Comparison of ENCODE assay signal across 19 mouse cellular contexts in genomic region chr1:194642302-194642787, GRCm38 (mm10). TPM values are rescaled to one million over a fixed set of nuclear protein-coding genes. Genes with fewer than 3 reads are reported as not detected.
DNase-seq lines count a peak whose midpoint lies in the region; ATAC-seq and TF ChIP-seq lines count a peak whose summit lies in the region.
"Had no signal": no experiment of that assay in that cellular context is flagged by ENCODE, and none has a peak within 500 bp of the region (broad histone marks: within the 10 kb centered on the region; RNA-seq: fewer than 3 reads in every experiment).

No protein-coding gene starts in this region.

- H3K27ac ChIP-seq in heart, embryonic 15.5 days = peak overlapping the region; percentile 85
- H3K27ac ChIP-seq in liver, adult 2 months (replicated peaks; ENCODE audit: insufficient read depth, low read depth, low read length) = peak overlapping the region; percentile 65
- no peak overlapping the region for H3K27ac ChIP-seq in liver, embryonic 11.5 days (ENCODE audit: low read depth, low read length)
- H3K27ac ChIP-seq in cortical plate, adult 2 months (ENCODE audit: insufficient read depth, low read length) = peak overlapping the region; percentile 74
- H3K27ac ChIP-seq in heart, embryonic 16.5 days (ENCODE audit: low read length) = peak overlapping the region; percentile 77
- H3K27ac ChIP-seq: midbrain, embryonic 15.5 days; neural tube, embryonic 12.5 days had no signal

- no peak for TF ChIP-seq CTCF in liver, adult 2 months (IDR thresholded peaks at IDR 0.05; ENCODE audit: low read depth, low read length)
- TF ChIP-seq CTCF in cortical plate, adult 2 months (IDR thresholded peaks at IDR 0.05; ENCODE audit: extremely low read depth, insufficient read depth, low read length) = no peak

- H3K9me3 ChIP-seq in heart, embryonic 15.5 days (replicated peaks) = no peaks in the 10 kb centered on the region
- no peaks in the 10 kb centered on the region for H3K9me3 ChIP-seq in liver, embryonic 11.5 days (ENCODE audit: control insufficient read depth, low read length)
- no peaks in the 10 kb centered on the region for H3K9me3 ChIP-seq in heart, embryonic 16.5 days (replicated peaks; ENCODE audit: control insufficient read depth, low read length)
- H3K9me3 ChIP-seq: embryonic facial prominence, embryonic 13.5 days; intestine, embryonic 15.5 days; midbrain, embryonic 15.5 days; neural tube, embryonic 12.5 days had no signal

- peaks cover 32% of the 10 kb centered on the region for H3K4me1 ChIP-seq in heart, embryonic 15.5 days (replicated peaks)
- H3K4me1 ChIP-seq in liver, adult 2 months (ENCODE audit: control insufficient read depth, insufficient read depth, low read length) = peaks cover 10% of the 10 kb centered on the region
- no peaks in the 10 kb centered on the region for H3K4me1 ChIP-seq in liver, embryonic 11.5 days (replicated peaks; ENCODE audit: control insufficient read depth, insufficient read depth, low read length)
- H3K4me1 ChIP-seq in cortical plate, adult 2 months (ENCODE audit: control insufficient read depth, insufficient read depth, low read length) = peaks cover 21% of the 10 kb centered on the region
- peaks cover 30% of the 10 kb centered on the region for H3K4me1 ChIP-seq in heart, embryonic 16.5 days (ENCODE audit: control insufficient read depth, insufficient read depth, low read length)

- ATAC-seq in heart, embryonic 15.5 days (replicated peaks; ENCODE audit: insufficient number of reproducible peaks, insufficient read depth, low FRiP score, low read depth) = no peak; the same call in 1 of the 2 replicates
- ATAC-seq in liver, embryonic 11.5 days (replicated peaks; ENCODE audit: low FRiP score) = no peak
- peak; percentile 52 for ATAC-seq in heart, embryonic 16.5 days (replicated peaks; ENCODE audit: extremely low read depth, insufficient read depth, low FRiP score)
- ATAC-seq in megakaryocyte progenitor cell, adult 5-6 weeks (replicated peaks; ENCODE audit: poor library complexity) = no peak
- ATAC-seq: forebrain, embryonic 16.5 days; intestine, embryonic 15.5 days; liver, postnatal 0 days; midbrain, embryonic 15.5 days; Patski had no signal

- TF ChIP-seq POLR2A in liver, adult 2 months (IDR thresholded peaks at IDR 0.05; ENCODE audit: extremely low read depth, insufficient read depth, low read length) = no peak
- TF ChIP-seq POLR2A in cortical plate, adult 2 months (IDR thresholded peaks at IDR 0.05; ENCODE audit: extremely low read depth, insufficient read depth, low read length) = no peak

- H3K4me3 ChIP-seq in heart, embryonic 15.5 days = no peak overlapping the region
- H3K4me3 ChIP-seq in liver, adult 2 months (ENCODE audit: insufficient read depth, low read depth, low read length) = no peak overlapping the region
- no peak overlapping the region for H3K4me3 ChIP-seq in liver, embryonic 11.5 days (ENCODE audit: low read depth, low read length)
- no peak overlapping the region for H3K4me3 ChIP-seq in cortical plate, adult 2 months (ENCODE audit: insufficient read depth, low read length)
- H3K4me3 ChIP-seq in heart, embryonic 16.5 days (ENCODE audit: low read length) = no peak overlapping the region
- H3K4me3 ChIP-seq: embryonic facial prominence, embryonic 13.5 days; intestine, embryonic 15.5 days; midbrain, embryonic 15.5 days; neural tube, embryonic 12.5 days had no signal

- no peaks in the 10 kb centered on the region for H3K27me3 ChIP-seq in heart, embryonic 15.5 days
- H3K27me3 ChIP-seq in liver, adult 2 months (ENCODE audit: control insufficient read depth, insufficient read depth, low read length) = no peaks in the 10 kb centered on the region
- no peaks in the 10 kb centered on the region for H3K27me3 ChIP-seq in liver, embryonic 11.5 days (replicated peaks; ENCODE audit: control insufficient read depth, insufficient read depth, low read length)
- H3K27me3 ChIP-seq in heart, embryonic 16.5 days (ENCODE audit: control insufficient read depth, insufficient read depth, low read length) = no peaks in the 10 kb centered on the region
- H3K27me3 ChIP-seq: CH12.LX; embryonic facial prominence, embryonic 13.5 days; intestine, embryonic 15.5 days; midbrain, embryonic 15.5 days; neural tube, embryonic 12.5 days; Patski had no signal

- no peak for DNase-seq in heart, adult 18-20 months
- DNase-seq in liver, adult 2 months (ENCODE audit: extremely low read depth, low read depth, low spot score) = no peak
- DNase-seq in liver, embryonic 11.5 days (ENCODE audit: low spot score) = no peak
- no peak for DNase-seq in cerebellum, adult 11 months
- DNase-seq: cerebellum, postnatal 10 days; gastrocnemius, postnatal 14 days; liver, postnatal 0 days; thymus, adult 18-20 months had no signal

- peaks cover 17% of the 10 kb centered on the region for H3K36me3 ChIP-seq in heart, embryonic 15.5 days
- peaks cover 2% of the 10 kb centered on the region; the same call in 1 of the 2 replicates for H3K36me3 ChIP-seq in liver, adult 2 months (ENCODE audit: control insufficient read depth, insufficient read depth, low read length)
- no peaks in the 10 kb centered on the region for H3K36me3 ChIP-seq in liver, embryonic 11.5 days (ENCODE audit: control insufficient read depth, insufficient read depth, low read length)
- peaks cover 11% of the 10 kb centered on the region for H3K36me3 ChIP-seq in heart, embryonic 16.5 days (ENCODE audit: control insufficient read depth, insufficient read depth)
- H3K36me3 ChIP-seq: midbrain, embryonic 15.5 days had no signal

- H3K9ac ChIP-seq in heart, embryonic 15.5 days = no peak overlapping the region
- H3K9ac ChIP-seq in liver, adult 2 months (ENCODE audit: low read depth, low read length) = no peak overlapping the region
- H3K9ac ChIP-seq in liver, embryonic 11.5 days (ENCODE audit: low read depth, low read length) = no peak overlapping the region
- H3K9ac ChIP-seq in heart, embryonic 16.5 days (ENCODE audit: low read length) = peak overlapping the region; percentile 35
- H3K9ac ChIP-seq: embryonic facial prominence, embryonic 13.5 days; intestine, embryonic 15.5 days; liver, postnatal 0 days; midbrain, embryonic 15.5 days; neural tube, embryonic 12.5 days had no signal

- H3K79me2 ChIP-seq in liver, adult 2 months (ENCODE audit: control insufficient read depth, insufficient read depth, low read length) = peaks cover 22% of the 10 kb centered on the region; the same call in 1 of the 2 replicates

- 30% methylated on average over 1 of the region's 1 CpGs for WGBS in heart, embryonic 15.5 days
- WGBS in liver, adult 2 months = 43% methylated on average over 1 of the region's 1 CpGs
- WGBS in liver, embryonic 11.5 days = 61% methylated on average over 1 of the region's 1 CpGs
- 8% methylated on average over 1 of the region's 1 CpGs for WGBS in heart, embryonic 16.5 days

- H3K4me2 ChIP-seq in heart, embryonic 15.5 days = peak overlapping the region; percentile 36
- no peak overlapping the region for H3K4me2 ChIP-seq in liver, embryonic 11.5 days
- peak overlapping the region; percentile 27 for H3K4me2 ChIP-seq in heart, embryonic 16.5 days (ENCODE audit: low read depth, low read length)
- H3K4me2 ChIP-seq: embryonic facial prominence, embryonic 13.5 days; intestine, embryonic 15.5 days; midbrain, embryonic 15.5 days; neural tube, embryonic 12.5 days had no signal

RNA-seq across cellular contexts. Expression of gene Plxna2, which starts 24.3 kb away (rescaled TPM):
- polyA plus RNA-seq in heart, embryonic 15.5 days (2015; fragmentation: Nextera tagmentation; extraction: Ambion mirVana) = 4.6 and 6.2 TPM in 2 replicates
- total RNA-seq in heart, adult 18-20 months (2021) = 10 to 100 TPM; 28.2 to 29.1 TPM
- 6.7 and 12.1 TPM in 2 replicates for total RNA-seq in liver, adult 2 months (2014; rRNA removed)
- polyA plus RNA-seq in liver, adult 2 months (2012; rRNA removed) = 6.6 and 8.6 TPM in 2 replicates
- 4.8 and 4.9 TPM in 2 replicates for polyA plus RNA-seq in liver, embryonic 11.5 days (2014; fragmentation: Nextera tagmentation; extraction: Ambion mirVana)
- polyA plus RNA-seq in cortical plate, adult 2 months (2012; rRNA removed) = 34.7 and 36.7 TPM in 2 replicates
- polyA plus RNA-seq in heart, embryonic 16.5 days (2015; fragmentation: Nextera tagmentation; extraction: Ambion mirVana) = 5.2 and 6.3 TPM in 2 replicates
- 0.39 and 0.72 TPM in 2 replicates for total RNA-seq in megakaryocyte progenitor cell, adult 5-6 weeks (2015)
- total RNA-seq in megakaryocyte progenitor cell, adult 5-6 weeks (2017) = 0.17 and 0.34 TPM in 2 replicates
